Mouse (Mus musculus) heart, embryonic 16.5 days (tissue): ENCODE measurements at regions not wholly inside any gene's neighbourhood (a gene's known extent, or its start where the extent isn't known, plus 50 kb on each side); places are given as distances from the start of the nearest gene placed in this dataset.
A peak's percentile ranks its signal among the peaks of the same experiment; 100 is the strongest.

Source experiments
- ATAC-seq: fragments of 200-750 bp; cut with Nextera tagmentation; replicated peaks from 2 replicates; pipeline ENCODE4 v1.8.0; 2017; ENCODE audit warnings: moderate number of reproducible peaks; ENCODE audit not compliant: insufficient read depth, low FRiP score; ENCODE audit errors: extremely low read depth
- H3K27ac ChIP-seq: fragments of 300-500 bp; sonication (generic); 2 replicates; pipeline ENCODE4 v1.5.1; 2014; ENCODE audit warnings: mild to moderate bottlenecking, low read length, control low read depth, moderate library complexity
- H3K27me3 ChIP-seq: fragments of 300-500 bp; sonication (generic); 2 replicates; pipeline ENCODE4 v1.6.1; 2014; ENCODE audit warnings: low read length, mixed read lengths; ENCODE audit not compliant: control insufficient read depth, insufficient read depth
- H3K36me3 ChIP-seq: fragments of 300-500 bp; sonication (generic); 2 replicates; pipeline ENCODE4 v1.6.1; 2014; ENCODE audit not compliant: control insufficient read depth, insufficient read depth
- H3K4me1 ChIP-seq: fragments of 300-500 bp; sonication (generic); 2 replicates; pipeline ENCODE4 v1.6.1; 2014; ENCODE audit warnings: low read length, mixed read lengths; ENCODE audit not compliant: control insufficient read depth, insufficient read depth
- H3K4me2 ChIP-seq: fragments of 300-500 bp; sonication (generic); 2 replicates; pipeline ENCODE4 v1.6.1; 2014; ENCODE audit warnings: low read depth, mild to moderate bottlenecking, control low read depth, low read length
- H3K4me3 ChIP-seq: fragments of 300-500 bp; sonication (generic); 2 replicates; pipeline ENCODE4 v1.5.1; 2014; ENCODE audit warnings: mild to moderate bottlenecking, control low read depth, low read length
- H3K9ac ChIP-seq: fragments of 300-500 bp; sonication (generic); 2 replicates; pipeline ENCODE4 v1.6.1; 2014; ENCODE audit warnings: low read length, control low read depth
- H3K9me3 ChIP-seq: fragments of 300-500 bp; sonication (generic); replicated peaks from 2 replicates; pipeline ENCODE4 v1.6.1; 2016; ENCODE audit warnings: low read length; ENCODE audit not compliant: control insufficient read depth
- WGBS: fragments of 180-500 bp; shearing (Covaris S2); extraction: QIAGEN DNeasy Blood & Tissue Kit; methylation state at CpG from one replicate; pipeline ENCODE4 v1.1.7; 2014; 5-methylcytosine and 5-hydroxymethylcytosine counted together

DNA sequence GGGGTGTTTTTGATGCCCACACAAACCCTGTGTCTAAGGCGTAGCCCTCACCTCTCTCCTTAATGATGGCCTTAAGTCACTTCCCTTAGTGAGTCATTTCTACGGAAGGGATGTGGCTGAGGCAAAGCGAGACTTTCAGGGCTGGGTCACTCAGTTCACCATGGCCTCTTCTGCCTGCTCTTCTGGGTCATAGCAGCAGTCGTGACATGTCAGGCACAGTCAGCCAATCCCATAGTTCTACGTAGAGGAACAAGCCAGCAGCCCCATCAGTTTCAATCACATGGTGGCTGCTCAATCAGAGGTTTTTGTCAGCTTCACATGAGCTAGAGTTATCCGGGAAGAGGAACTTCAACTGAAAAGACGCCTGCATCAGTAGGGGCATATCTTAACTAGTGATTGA lies 156.1 kb upstream of the Med13l start:
- H3K4me1 ChIP-seq = no peaks in the 10 kb centered on the region
- H3K9me3 ChIP-seq = peaks cover 5% of the 10 kb centered on the region
- no peaks in the 10 kb centered on the region for H3K36me3 ChIP-seq
- 64% methylated on average over 7 of the region's 7 CpGs for WGBS
- 0 out of 2 replicates have a peak, but pooled peaks have one; percentile 14 for ATAC-seq
- H3K27ac ChIP-seq = no peak overlapping the region
- no peak overlapping the region for H3K9ac ChIP-seq
- no peak overlapping the region for H3K4me3 ChIP-seq
- no peak overlapping the region for H3K4me2 ChIP-seq
- no peaks in the 10 kb centered on the region for H3K27me3 ChIP-seq

- Histone ChIP-seq H3K4me2 (no peak overlapping the region), H3K9ac (no peak overlapping the region), H3K27ac (no peak overlapping the region), H3K36me3 (no peaks in the 10 kb centered on the region), H3K27me3 (no peaks in the 10 kb centered on the region), H3K4me3 (no peak overlapping the region), H3K4me1 (no peaks in the 10 kb centered on the region), H3K9me3 (peaks cover 5% of the 10 kb centered on the region)
- no peak for ATAC-seq
- 79% methylated on average over 3 of the region's 3 CpGs for WGBS
Measured at GRCm38 (mm10) chr5:118405421-118405820, 155.1 kb upstream of the Med13l start.

GRCm38 (mm10) chr5:118407451-118407850 lies 153.0 kb upstream of the Med13l start:
- Histone ChIP-seq H3K4me1 (no peaks in the 10 kb centered on the region), H3K9ac (no peak overlapping the region), H3K9me3 (peaks cover 5% of the 10 kb centered on the region), H3K4me2 (no peak overlapping the region), H3K4me3 (no peak overlapping the region), H3K27ac (no peak overlapping the region), H3K27me3 (no peaks in the 10 kb centered on the region), H3K36me3 (no peaks in the 10 kb centered on the region)
- ATAC-seq = no peak
- WGBS = 63% methylated on average over 11 of the region's 11 CpGs

DNA sequence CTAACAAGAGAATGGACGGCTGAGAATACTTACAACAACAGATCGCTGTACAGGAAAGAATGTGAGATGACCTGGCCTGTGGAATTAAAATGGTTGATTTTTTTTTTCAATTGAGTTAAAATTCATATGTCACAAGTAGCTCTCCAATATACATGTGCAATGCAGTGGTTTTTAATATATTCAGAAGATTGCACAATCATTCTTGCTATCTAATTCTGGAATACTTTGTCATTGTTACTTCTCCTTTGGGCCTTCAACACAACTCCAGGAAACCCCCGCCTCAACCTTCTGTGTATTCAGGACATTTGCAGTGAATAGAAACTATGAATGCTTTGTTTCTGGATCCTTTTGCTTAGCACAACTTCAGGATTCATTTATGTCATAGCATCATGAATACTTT lies 152.5 kb upstream of the Med13l start:
- H3K36me3 ChIP-seq = no peaks in the 10 kb centered on the region
- 73% methylated on average over 3 of the region's 3 CpGs for WGBS
- no peak overlapping the region for H3K9ac ChIP-seq
- H3K4me3 ChIP-seq = no peak overlapping the region
- no peak overlapping the region for H3K27ac ChIP-seq
- H3K27me3 ChIP-seq = no peaks in the 10 kb centered on the region
- peaks cover 5% of the 10 kb centered on the region for H3K9me3 ChIP-seq
- H3K4me1 ChIP-seq = no peaks in the 10 kb centered on the region
- ATAC-seq = no peak
- H3K4me2 ChIP-seq = no peak overlapping the region

DNA sequence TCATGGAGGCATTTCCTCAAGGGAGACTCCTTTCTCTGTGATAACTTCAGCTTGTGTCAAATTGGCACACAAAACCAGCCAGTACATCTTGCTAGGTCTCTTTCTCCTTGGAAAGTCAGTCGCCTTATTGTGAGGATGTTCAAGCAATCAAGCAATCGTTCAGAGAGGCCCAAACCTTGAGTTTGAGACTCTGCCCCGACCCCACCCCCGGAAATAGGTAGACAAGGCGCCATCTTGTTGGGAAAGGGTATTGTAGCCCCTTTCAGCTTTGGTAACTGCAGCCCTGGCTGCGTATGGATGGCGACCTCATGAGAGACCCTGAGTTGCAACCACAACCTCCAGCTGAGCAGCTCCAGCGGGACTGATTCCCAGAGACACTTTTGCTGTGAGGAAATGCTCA lies 151.7 kb upstream of the Med13l start:
- no peak overlapping the region for H3K4me2 ChIP-seq
- H3K36me3 ChIP-seq = no peaks in the 10 kb centered on the region
- no peak overlapping the region for H3K9ac ChIP-seq
- H3K4me1 ChIP-seq = no peaks in the 10 kb centered on the region
- peaks cover 5% of the 10 kb centered on the region for H3K9me3 ChIP-seq
- H3K27ac ChIP-seq = no peak overlapping the region
- no peak for ATAC-seq
- H3K4me3 ChIP-seq = no peak overlapping the region
- H3K27me3 ChIP-seq = no peaks in the 10 kb centered on the region
- 82% methylated on average over 8 of the region's 8 CpGs for WGBS

DNA sequence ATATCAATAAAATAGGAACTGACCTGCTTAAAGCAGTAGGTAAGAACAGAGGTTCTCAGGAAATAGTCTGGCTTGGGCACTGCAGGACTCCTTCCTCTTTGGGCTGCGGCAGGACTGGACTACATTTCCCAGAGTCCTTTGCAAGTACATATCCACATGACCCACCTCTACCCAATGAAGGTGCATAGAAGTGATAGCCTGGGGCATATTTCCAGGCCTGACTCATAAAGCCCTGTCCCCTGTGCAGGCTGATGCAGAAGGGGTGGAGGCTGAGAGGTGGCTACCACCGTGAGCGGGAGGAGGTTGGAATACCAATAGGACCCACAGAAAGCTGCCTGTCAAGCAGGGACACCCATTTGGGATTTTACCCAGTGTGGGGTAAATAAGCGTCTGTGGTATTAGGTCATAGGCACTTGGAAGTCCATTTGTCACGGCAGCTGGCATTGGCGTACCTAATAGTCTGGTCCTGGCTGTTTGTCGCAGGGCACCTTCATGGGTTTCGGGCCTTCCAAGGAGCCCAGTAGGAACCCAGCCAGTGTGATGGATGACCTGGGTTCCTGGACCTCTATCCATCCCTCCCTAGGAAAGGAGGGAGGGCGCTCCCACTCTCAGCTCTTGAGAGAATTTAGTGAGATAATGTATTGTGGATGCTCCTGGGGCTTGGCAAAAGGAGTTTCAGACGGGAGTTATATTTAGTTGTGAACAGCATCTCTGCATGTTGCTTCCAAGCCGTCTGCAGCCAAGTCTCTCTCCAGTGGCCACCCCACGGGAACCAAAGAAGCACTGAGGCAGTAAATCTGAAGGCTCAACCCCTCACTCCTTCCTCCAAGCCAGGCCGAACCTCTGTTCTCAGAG lies 146.8 kb upstream of the Med13l start:
- ATAC-seq = peak; percentile 91
- Histone ChIP-seq H3K36me3 (no peaks in the 10 kb centered on the region), H3K9me3 (no peaks in the 10 kb centered on the region), H3K27ac (no peak overlapping the region), H3K9ac (no peak overlapping the region), H3K4me1 (no peaks in the 10 kb centered on the region), H3K4me2 (no peak overlapping the region), H3K4me3 (no peak overlapping the region), H3K27me3 (no peaks in the 10 kb centered on the region)
- 62% methylated on average over 13 of the region's 13 CpGs for WGBS

GRCm38 (mm10) chr5:118419344-118420037 lies 141.0 kb upstream of the Med13l start:
- no peak overlapping the region for H3K9ac ChIP-seq
- 77% methylated on average over 7 of the region's 7 CpGs for WGBS
- H3K9me3 ChIP-seq = no peaks in the 10 kb centered on the region
- no peak overlapping the region for H3K4me3 ChIP-seq
- no peak overlapping the region for H3K4me2 ChIP-seq
- ATAC-seq = no peak
- no peaks in the 10 kb centered on the region for H3K27me3 ChIP-seq
- no peaks in the 10 kb centered on the region for H3K36me3 ChIP-seq
- no peak overlapping the region for H3K27ac ChIP-seq
- H3K4me1 ChIP-seq = peaks cover 7% of the 10 kb centered on the region

- Histone ChIP-seq H3K27ac (no peak overlapping the region), H3K9me3 (no peaks in the 10 kb centered on the region), H3K36me3 (no peaks in the 10 kb centered on the region), H3K4me3 (no peak overlapping the region), H3K9ac (peak overlapping the region; percentile 2; the same call in 1 of the 2 replicates), H3K4me1 (peaks cover 10% of the 10 kb centered on the region), H3K4me2 (peak overlapping the region; percentile 2; the same call in 1 of the 2 replicates), H3K27me3 (no peaks in the 10 kb centered on the region)
- ATAC-seq = peak; percentile 19; the same call in 1 of the 2 replicates
- WGBS = 54% methylated on average over 32 of the region's 32 CpGs
Measured at GRCm38 (mm10) chr5:118421884-118422821, 138.3 kb upstream of the Med13l start.
